Mouse (Mus musculus) T-cell, adult 2 months (primary cell): ENCODE data around the gene Arhgap6.

Experiments
- DNase-seq: peaks from one replicate; pipeline ENCODE4 v3.0.0; 2022; ENCODE audit warnings: low spot score

Gene Arhgap6

DNA sequence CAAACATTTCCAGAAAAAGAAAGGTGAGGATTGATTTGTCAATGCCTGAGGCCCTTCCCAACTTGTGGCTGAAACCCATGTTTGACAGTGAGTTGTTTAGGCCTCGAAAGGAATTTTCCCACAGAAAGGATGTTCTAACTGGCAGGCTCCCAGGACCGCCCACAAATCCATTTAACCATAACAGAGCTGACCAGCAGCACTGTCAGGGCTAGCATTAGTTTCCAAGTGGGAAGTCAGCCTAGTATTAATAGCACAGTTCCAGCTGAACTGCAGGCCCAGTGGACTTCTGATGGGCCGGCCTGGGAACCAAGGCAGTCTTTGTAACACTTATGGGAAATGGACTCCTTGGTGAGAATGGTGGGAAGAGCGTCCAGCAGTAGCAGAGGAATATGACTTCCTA lies 317.8 kb downstream of the Arhgap6 start:
- no peak for DNase-seq

DNA sequence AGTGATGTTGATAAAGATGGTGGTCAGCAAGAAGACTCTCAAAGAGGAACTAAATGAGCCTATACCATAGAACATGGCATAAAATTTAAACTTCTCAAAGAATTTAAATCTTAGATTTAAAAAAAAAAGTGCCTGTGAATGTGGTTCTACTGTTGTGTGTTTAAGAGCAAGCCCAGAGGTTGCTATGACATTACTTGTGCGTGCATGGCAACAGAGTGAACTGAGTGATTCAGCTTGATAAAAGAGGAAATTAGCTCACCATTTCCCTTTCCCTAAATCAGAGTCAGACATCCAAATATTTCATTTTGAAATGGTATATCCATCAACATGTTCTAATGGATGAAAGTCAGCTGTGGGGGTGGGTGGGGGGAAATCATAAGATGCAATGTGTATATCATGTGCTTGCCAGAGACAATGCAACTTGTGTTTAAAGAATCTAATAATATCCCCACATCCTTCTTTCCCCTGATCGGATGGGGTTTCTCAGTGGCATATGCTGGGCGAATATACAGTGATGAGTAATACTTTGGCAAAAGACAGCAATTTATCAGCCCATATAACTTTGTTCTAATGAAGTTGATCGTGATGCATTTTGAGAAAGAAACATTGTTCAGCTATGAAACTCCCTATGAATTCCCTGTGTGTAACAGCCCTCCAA lies 328.3 kb downstream of the Arhgap6 start:
- DNase-seq: no peak

DNA sequence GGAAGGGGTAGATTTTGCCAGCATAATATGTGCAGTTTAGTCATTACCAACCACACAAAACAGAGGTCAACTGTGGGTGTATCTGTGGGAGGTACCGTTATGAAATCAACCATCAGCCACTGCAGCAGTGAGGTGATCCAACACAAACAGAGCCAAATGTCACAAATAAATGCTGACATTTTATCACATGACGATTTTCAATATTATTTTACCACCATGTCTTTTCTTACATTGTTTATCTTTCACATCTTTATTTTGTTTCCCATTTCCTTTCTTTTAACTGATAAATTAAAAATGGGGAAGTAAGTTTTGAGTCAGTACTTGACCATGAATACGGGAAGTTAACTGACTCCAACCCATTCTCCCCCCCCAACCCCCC lies 328.9 kb downstream of the Arhgap6 start:
- no peak for DNase-seq

DNA sequence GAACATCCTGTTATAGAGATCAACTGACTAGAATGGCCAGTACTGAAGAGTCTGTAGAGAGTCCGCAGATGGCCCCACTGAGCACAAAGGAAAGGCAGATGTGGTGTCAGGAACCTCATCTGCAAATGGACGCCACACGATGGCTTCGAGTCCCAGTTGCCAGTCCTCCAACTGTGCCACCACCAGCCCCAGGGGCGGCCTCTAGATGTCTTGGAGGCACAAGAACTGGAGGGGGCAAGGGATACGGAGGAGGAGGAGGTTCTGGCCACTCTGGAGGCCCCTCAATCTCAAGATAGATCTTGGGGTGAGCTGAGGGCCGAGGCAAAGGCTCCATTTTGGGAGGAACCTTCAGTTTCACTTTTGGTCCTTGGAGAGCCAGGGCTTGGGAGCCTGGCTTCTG lies 344.9 kb downstream of the Arhgap6 start:
- no peak for DNase-seq

DNA sequence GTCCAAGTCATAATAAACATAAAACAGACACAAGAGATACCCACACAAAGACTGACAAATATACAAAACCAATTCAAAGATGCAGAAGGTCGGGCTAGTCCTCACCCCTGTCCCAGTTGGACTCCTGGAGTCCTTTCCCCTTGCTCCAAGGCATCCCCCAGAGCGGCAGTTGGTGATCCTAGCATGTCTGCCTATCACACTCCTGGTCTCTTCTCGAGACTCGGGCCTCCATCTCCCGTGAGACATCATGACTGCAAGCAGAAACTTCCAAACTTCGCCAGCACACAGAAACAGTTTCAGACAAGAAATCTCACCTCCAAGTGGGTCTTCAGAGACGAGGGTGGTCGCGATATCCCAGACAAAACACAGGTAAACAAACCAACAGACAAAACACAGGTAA lies 345.6 kb downstream of the Arhgap6 start:
- no peak for DNase-seq

DNA sequence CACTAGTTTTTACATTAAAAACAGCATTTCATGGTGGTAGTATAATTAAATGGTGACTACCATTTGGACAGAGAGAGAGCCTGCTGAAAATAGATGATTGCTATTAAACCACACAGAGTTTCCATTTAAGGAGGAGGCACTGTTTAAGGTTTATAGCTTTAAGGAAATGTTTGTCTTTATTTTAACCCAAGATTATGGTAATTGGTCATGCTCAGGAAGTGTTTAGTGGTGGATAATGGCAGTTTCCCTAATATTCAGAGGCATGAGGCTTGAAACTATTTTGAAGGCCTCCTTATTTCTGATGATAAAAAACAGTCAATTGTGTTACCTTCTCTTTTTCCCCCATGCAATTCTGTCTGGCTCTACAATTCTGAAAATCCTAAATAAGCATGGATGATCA lies 358.9 kb downstream of the Arhgap6 start:
- DNase-seq: no peak

DNA sequence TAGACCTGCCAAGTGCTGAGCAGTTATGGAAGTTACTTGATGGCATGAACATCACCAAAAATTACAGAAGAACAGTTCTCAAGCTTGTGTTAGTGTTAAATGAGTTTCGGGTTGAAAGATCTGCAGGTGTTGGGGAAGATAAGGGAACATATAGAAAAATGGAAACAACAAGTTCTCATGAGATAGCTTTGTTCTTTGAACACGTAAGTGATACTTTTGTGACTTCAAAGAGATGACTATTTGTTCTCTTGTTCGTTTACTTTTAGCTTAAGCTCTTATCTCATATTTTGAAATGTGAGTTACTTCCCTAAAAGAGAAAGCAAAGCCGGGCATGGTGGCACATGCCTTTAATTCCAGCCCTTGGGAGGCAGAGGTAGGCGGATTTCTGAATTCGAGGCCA lies 363.5 kb downstream of the Arhgap6 start:
- DNase-seq: no peak

DNA sequence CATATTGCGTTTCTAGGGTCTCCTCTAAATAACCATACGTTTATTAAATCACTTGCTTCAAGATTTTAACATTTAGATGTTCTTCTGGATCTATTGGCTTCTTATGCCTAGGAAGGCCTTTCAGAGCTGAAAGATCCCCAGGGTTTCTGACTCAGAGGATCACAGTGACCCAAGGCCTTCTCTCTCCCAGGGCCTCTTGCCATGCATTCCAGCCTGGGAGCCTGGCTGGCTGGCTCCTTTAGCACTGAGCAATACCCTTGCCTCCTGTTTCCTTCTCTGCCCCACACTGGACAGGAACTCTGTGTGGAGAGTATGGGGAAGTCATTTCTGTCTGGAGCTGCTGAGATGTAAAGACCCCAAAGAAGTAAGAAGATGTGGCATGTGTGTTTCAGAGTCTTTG lies 376.1 kb downstream of the Arhgap6 start:
- no peak for DNase-seq

DNA sequence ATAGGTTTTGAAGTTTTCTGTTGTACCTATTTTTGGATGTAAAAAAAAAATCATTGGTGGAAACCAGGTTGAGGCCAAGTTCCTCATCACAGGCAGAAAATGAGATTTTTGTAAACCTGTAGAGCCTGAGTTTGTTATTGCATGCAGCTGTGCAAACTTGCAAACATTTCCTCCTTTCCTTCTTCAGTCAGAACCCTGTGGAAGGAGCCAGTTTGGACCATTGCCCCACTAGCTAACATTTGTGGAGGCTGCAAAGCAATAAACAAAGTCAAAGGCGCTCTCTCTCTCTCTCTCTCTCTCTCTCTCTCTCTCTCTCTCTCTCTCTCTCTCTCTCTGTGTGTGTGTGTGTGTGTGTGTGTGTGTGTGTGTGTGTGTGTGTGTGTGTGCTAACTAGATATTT lies 378.9 kb downstream of the Arhgap6 start:
- no peak for DNase-seq

DNA sequence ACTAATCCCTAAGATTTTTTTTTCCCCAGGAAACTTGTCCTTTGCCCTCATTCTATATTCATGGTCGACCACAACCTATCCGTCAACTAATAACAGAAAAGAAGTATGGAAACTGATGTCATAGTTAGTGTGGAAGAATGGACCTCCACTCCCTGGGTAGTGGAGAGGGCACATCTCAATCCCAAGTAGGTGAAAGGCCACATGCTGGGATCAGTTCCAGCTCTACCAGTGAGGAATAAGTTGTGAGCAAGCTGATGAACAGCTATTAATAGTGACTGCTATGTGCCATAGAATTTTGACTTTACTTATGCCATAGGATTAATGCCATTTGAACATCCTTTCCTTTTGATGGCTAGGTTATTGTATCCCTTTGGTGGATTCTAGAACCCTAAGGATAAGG lies 383.7 kb downstream of the Arhgap6 start:
- DNase-seq: no peak

DNA sequence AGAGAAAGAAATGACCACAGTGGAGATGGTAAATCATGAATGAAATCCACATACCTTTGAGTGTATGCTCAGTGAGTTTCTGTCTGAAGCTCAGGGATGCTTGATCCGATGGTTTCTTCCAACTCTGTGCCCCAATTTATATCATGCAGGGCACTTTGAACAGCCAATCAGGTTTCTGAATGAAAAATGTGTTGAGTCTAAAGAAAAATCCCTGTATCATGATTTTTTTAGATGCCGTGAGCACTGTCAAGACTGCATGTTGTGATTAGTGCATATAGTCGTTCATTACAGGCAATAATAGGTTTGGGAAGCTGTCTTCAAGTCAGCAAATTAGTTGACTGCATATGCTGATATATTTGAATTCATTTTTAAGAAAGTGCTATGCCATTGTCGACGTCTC lies 392.2 kb downstream of the Arhgap6 start, which contains the start of gene Amelx:
Amelx (minus strand) TSS at position 101 of the 400 bp plus-strand sequence.
- DNase-seq: no peak

DNA sequence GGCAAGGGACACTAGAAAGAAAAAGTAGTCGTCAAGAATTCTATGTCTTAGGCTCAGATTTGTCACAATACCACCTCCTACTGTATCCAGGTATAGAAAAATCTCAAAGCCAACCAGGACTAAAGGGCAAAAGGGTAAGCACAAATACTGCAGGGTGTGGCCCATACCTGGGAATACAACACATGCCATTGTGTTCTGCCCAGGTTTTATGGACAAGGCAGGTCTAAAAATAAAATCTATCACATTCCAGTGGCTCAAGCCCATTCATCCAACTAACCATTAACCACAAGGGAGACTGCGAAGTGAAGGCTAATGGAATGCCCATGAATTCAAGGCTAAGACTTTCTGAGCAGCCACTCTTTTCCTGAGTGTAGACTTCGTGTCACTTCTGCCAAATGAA lies 415.1 kb downstream of the Arhgap6 start:
- no peak for DNase-seq

DNA sequence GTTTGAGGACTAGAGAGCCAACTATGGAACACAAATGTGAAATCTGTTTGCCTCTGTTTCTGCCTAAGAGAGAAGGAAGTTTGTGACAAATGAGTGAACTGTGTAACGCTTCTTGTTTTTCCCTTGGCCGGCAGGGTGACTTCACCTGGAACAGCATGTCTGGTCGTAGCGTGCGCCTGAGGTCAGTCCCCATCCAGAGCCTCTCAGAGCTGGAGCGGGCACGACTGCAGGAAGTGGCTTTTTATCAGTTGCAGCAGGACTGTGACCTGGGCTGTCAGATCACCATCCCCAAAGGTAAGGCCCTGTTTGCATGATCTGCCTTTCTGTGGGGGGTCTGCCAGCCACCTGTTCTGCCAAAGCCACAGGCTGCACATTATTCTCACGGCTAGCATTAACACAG lies 425.2 kb downstream of the Arhgap6 start:
- DNase-seq: no peak

DNA sequence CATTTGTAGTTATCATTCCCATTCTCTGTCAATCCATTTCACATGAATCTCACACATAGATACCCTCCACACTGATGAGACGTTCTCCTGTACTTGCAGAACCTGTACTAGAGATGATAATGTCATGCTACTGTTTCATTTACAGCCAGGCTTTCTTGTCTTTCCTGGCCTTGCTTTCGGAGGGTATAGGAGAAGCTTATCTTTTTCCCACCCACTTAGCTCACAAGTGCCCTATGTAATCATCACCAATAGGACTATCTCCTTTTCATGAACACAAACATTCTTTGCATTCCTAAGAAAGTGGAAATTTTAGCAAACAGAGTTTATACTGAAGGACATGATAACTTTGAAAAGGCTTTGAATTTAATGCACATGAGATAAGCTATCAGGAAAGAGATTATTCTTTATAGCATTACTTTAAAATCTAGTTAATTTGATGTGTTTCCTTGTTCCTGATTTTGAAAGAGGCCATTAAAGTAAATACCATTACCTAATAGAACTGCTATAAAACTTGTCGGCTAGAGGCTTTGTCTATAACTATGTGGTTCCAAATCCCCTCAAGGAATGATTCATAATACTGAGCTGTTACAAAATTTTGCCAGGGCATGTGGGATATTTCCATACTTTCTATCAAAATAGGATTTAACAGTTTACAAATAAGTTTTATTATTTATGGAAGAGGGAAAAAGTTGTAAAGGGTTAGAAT lies 427.6 kb downstream of the Arhgap6 start:
- no peak for DNase-seq

DNA sequence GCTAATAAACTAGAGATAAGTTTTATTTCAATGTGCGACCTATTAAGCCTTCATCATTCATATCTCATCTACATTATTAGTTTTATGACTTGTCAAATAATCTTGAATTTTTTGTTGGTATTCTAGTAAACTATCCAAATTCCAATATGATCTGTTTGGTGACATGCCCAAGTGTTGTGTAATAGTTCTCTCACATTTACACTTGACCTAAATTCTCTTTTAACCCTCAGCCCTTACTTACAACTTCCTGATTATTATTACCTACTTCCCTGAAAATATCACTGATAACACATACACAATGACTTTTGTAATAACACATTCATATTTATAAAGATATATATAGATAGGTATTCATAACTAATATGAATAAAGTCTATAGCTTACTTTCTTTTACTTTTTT lies 461.0 kb downstream of the Arhgap6 start:
- DNase-seq: no peak

DNA sequence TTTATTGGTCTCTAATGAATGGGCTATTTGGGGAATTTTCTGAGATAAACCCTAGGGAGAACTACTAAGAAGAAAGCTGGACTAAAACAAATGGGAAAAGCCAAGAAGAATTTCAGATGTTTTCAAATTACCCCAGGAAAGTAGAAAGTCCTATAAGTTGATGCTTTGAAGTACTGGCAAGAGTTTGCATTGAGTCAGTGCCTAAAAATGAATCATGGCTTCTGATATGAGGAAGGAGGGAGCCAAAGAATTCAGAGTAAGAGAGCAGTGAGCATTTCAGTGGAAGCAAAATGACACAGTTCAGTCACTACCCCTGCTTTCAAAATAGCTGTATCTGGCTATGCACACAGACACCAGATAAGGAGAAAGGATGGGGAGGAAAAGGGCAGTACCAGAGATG lies 461.8 kb downstream of the Arhgap6 start:
- no peak for DNase-seq

DNA sequence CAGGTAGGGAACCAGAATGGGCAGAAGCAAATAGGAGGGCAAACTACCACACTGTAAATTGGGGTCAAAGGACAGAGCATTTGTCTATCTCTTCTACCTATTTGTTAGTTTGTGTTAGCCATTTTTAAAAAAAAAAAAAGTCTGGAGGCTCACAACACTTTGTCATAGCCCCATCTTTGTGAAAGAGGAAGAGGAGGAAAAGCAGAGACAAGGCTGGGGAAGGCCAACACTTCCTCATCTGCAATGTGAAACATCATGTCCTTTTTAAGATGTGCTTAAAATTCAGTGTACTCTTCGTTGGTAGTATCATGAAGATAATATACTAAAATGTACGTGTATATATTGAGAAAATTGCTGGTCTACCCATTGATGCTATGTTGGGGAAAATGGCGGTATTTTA lies 466.1 kb downstream of the Arhgap6 start:
- no peak for DNase-seq

DNA sequence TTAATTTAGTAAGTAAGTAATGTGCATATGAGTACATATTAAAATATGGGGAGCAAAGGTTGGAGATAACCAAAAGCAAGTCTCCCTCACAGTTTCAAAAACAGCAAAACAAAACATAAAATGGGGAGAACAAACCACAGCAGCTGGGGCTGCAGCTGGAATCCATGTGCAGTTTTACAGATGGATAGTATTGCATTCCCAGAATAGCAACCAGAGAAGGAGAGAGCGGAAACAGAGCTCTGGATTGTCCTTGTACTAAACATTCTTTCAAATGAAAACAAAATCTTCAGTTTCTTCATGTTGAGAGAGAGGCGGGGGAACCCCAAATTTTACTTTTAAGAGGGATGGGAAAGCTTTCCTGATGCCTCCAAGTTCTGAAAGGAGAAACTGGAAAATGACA lies 467.3 kb downstream of the Arhgap6 start:
- no peak for DNase-seq

DNA sequence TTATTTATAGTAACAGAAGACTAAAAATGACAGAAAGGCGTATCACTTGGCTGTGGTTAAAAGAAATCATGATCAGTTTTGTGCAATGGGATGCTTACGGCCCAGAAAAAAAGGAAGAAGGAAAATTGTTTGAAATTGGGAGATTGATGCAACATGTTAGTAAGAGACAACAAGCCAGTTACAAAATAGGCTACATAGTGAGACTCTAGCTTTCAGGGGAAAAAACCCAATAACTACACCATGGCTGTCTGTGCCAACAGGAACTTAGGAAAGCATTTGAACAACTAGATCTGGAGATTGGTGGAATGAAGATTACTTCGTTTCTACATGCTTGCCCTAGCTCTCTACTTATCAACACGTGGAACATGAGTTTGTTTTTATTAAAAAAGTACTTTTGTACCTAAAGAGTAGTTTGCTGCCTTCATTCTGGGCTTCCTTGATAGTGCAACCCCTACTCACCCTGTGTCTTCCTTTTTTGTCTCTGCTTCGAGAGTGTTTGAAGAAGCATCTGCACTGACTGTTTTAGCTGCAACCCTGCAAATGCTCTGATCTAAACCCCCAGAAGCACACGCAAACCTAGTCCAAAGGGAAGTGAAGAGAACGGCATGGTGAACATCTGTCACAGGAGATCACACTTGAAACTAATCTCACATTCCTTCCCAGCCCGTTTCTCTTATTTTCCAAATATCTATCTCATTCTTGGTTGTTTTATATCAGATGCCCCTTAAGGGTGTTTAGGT lies 468.7 kb downstream of the Arhgap6 start:
- DNase-seq: no peak

DNA sequence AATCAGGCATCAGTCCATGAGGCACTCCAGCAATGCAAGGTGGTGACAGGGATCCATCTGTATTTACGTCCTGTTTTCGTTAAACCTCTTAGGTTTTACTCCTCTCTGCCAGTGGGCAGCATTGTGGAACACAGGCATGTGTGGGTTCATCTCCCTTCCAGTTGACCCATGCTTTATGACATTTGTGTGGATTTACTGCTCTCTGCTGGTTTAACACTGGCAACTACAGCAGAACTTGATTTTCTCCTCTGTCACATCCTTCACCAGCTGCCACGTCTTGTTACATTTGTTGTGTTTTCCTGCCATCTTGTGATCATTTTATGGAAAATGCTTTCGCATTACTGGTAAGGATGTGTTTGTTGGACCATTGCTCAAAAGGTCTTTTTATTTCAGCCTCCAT lies 504.7 kb downstream of the Arhgap6 start:
- DNase-seq: no peak

DNA sequence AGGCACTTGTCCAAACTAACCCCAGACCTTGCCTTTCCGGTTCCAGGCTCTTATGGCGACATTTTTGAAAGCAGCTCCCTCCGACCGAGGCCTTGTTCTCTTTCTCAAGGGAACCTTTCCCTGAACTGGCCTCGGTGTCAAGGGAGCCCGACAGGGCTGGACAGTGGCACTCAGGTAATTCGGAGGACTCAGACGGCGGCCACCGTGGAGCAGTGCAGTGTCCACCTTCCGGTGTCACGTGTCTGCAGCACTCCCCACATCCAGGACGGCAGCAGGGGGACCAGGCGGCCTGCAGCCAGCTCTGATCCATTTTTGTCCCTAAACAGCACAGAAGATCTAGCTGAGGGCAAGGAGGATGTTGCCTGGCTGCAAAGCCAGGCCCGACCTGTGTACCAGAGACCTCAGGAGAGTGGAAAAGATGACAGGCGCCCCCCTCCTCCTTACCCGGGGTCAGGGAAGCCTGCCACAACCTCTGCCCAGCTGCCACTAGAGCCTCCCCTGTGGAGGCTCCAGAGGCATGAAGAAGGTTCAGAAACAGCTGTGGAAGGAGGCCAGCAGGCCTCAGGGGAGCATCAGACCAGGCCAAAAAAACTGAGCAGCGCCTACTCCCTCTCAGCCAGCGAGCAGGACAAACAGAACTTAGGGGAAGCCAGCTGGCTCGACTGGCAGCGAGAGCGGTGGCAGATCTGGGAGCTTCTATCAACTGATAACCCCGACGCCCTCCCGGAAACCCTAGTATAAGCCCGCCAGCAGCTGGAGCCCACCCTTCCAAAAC lies 507.6 kb downstream of the Arhgap6 start:
- DNase-seq: no peak

DNA sequence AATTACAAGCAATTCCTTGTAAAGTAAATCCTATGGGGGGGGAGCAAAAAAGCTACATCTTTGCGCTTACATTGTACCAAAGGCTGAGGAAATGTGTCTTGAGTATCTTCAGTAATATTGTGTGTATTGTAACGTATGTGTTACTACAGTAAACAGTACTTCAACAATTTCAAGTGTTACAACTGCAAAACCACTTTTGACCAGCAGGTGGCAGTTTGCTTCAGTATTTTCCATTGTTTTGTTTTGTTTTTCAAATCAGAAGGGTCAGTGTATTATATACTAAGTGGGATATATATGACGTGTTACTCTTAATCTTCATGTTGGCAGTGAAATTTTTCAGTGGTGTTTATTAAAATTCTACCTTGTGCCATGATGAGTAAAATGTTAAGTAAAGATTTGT lies 509.0 kb downstream of the Arhgap6 start:
- DNase-seq: peak; percentile 8

DNA sequence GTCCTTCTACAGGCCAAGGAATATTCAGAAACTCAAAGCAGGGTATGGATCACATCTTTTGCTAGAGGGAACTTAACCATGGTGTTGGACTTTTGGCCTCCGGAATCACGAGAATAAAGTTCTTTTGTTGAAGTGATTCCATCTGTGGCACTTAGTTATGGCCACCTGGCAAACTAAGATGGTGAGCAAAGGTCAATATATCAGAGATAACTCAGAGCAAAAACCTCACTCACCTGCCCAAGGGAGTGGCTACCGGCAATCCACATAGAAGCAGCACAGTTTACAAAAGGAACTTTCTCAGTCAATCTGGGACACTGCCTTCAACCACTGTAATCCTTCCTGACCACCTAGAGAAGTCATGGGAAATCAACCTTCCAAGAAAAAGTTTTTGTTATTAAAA lies 513.7 kb downstream of the Arhgap6 start:
- no peak for DNase-seq
